Mouse (Mus musculus): ENCODE results near the gene Nr1h3. TPM values are rescaled to one million over a fixed set of nuclear protein-coding genes. Genes with fewer than 3 reads are reported as not detected.

Gene Nr1h3
- total and polyA plus RNA-seq, 3 experiments, result 0.17 to 0.93 TPM; not detected in 1

DNA sequence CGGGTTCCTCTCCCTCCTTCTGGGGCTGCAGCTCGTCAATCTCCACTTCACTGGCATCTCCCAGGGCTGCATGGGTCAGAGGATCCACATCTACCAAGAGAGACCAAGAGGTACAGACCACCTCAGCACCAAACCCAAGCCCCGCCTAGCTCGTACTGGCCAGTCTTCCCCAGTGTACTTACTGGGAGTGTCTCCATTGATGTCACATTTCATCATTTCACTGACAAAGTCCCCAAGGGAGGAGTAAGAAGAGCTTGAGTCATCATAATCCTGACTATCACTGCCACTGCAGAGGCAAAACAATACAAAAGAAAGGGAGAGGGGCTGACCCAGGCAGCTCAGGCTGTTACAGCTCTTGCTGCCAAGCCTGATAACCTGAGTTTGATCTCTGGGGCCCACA, 35.0 kb downstream of the Nr1h3 start:
- Histone ChIP-seq H3K79me2 (replicated peaks; ENCODE audit: control insufficient read depth, extremely low read depth, insufficient read depth, poor library complexity, severe bottlenecking) (no peaks in the 10 kb centered on the region), H3K4me3 (replicated peaks in 1 of 3; ENCODE audit: low read depth in 2 of 3, low read length in 2 of 3, poor library complexity in 1 of 3) (no peak overlapping the region), H3K27ac (ENCODE audit: insufficient read depth, low read depth) (no peak overlapping the region), H3K4me1 (ENCODE audit: control insufficient read depth in 1 of 2, insufficient read depth in 2 of 2) (peaks cover 0 to 9% of the 10 kb centered on the region in 2 experiments; a peak in 1 of 4 replicates), H3K36me3 (replicated peaks in 1 of 2; ENCODE audit: control insufficient read depth in 1 of 2, insufficient read depth in 1 of 2, low read length in 1 of 2) (peaks cover 66 to 90% of the 10 kb centered on the region in 2 experiments), H3K27me3 (replicated peaks) (no peaks in the 10 kb centered on the region), H3K4me2 (ENCODE audit: insufficient read depth, low read depth, poor library complexity, severe bottlenecking) (no peak overlapping the region), H3K9me3 (replicated peaks; ENCODE audit: low read length) (no peaks in the 10 kb centered on the region), H3K9ac (ENCODE audit: insufficient read depth, low read depth) (no peak overlapping the region)
- no peak for TF ChIP-seq ELF1 (IDR thresholded peaks at IDR 0.05; ENCODE audit: low read depth, low read length)
- no peak for TF ChIP-seq TCF12 (IDR thresholded peaks at IDR 0.05; ENCODE audit: low read depth, low read length)
- no peak for TF ChIP-seq ETS1 (conservative IDR thresholded peaks at IDR 0.05; ENCODE audit: low read depth, low read length)
- TF ChIP-seq ZKSCAN1 (IDR thresholded peaks at IDR 0.05; ENCODE audit: borderline replicate concordance, low read depth, low read length), result no peak
- no peak for TF ChIP-seq SMC3 (IDR thresholded peaks at IDR 0.05; ENCODE audit: low read depth, low read length)
- TF ChIP-seq USF1 (IDR thresholded peaks at IDR 0.05; ENCODE audit: low read depth, low read length), result no peak
- TF ChIP-seq UBTF (IDR thresholded peaks at IDR 0.05; ENCODE audit: low read depth, low read length), result no peak
- no peak for TF ChIP-seq MAFK (IDR thresholded peaks at IDR 0.05; ENCODE audit: insufficient replicate concordance, low read length)
- no peak for TF ChIP-seq MAZ (IDR thresholded peaks at IDR 0.05; ENCODE audit: low read depth, low read length)
- no peak for TF ChIP-seq SIN3A (IDR thresholded peaks at IDR 0.05; ENCODE audit: low read length)
- no peak for TF ChIP-seq CTCF (conservative IDR thresholded peaks at IDR 0.05 in 1 of 2, IDR thresholded peaks at IDR 0.05 in 1 of 2; ENCODE audit: low read depth in 2 of 2, low read length in 2 of 2)
- no peak for TF ChIP-seq MEF2A (IDR thresholded peaks at IDR 0.05; ENCODE audit: borderline replicate concordance, low read depth, low read length)
- TF ChIP-seq ZNF384 (IDR thresholded peaks at IDR 0.05; ENCODE audit: low read depth, low read length), result no peak
- no peak for TF ChIP-seq IRF4 (IDR thresholded peaks at IDR 0.05; ENCODE audit: low read depth, low read length)
- no peak for TF ChIP-seq PAX5 (IDR thresholded peaks at IDR 0.05; ENCODE audit: low read length)
- TF ChIP-seq JUN (IDR thresholded peaks at IDR 0.05; ENCODE audit: insufficient read depth, low read depth, low read length), result no peak
- TF ChIP-seq ZC3H11A (IDR thresholded peaks at IDR 0.05; ENCODE audit: low read depth, low read length), result no peak
- no peak for TF ChIP-seq MXI1 (IDR thresholded peaks at IDR 0.05; ENCODE audit: low read depth, low read length)
- TF ChIP-seq EP300 (IDR thresholded peaks at IDR 0.05; ENCODE audit: low read length), result no peak
- in situ Hi-C loops (cut with MboI; ENCODE audit: low pct_ligation_motif_present, low pct_unique_long_range_greater_than_20kb, low sequenced_read_pairs) (no loop called here), dilution Hi-C loops (cut with MboI; ENCODE audit: extremely low pct_ligation_motif_present, extremely low pct_unique_long_range_greater_than_20kb, low sequenced_read_pairs) (no loop called here)
- DNase-seq (ENCODE audit: extremely low read depth), result no peak

DNA sequence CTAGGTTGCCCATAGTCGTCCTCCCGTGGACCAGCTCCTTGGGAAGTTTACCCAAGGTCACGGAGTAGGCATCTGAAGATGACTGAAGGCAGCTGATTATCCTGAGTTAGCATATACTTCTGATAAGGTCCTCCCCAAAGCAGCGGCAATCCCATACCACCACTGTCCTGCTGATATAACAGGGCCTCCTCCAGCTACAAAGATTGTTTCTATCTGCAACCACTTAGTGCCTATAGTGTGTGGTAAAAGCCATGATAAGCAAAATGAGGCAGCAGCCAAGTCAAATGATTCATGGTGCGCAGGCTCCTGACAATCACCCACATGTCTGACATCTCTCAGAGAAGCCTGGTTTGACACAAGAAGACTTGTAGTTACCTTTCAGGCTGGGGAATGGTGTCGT, 37.6 kb downstream of the Nr1h3 start:
- H3K4me2 ChIP-seq (ENCODE audit: insufficient read depth, low read depth, poor library complexity, severe bottlenecking), result no peak overlapping the region
- dilution Hi-C loops (cut with MboI; ENCODE audit: extremely low pct_ligation_motif_present, extremely low pct_unique_long_range_greater_than_20kb, low sequenced_read_pairs), result no loop called here
- peaks cover 70 to 95% of the 10 kb centered on the region in 2 experiments for H3K36me3 ChIP-seq (replicated peaks in 1 of 2; ENCODE audit: control insufficient read depth in 1 of 2, insufficient read depth in 1 of 2, low read length in 1 of 2)
- H3K4me3 ChIP-seq (replicated peaks in 1 of 3; ENCODE audit: low read depth in 2 of 3, low read length in 2 of 3, poor library complexity in 1 of 3), result no peak overlapping the region
- H3K9ac ChIP-seq (ENCODE audit: insufficient read depth, low read depth), result no peak overlapping the region
- H3K4me1 ChIP-seq (ENCODE audit: control insufficient read depth in 1 of 2, insufficient read depth in 2 of 2), result no peaks in the 10 kb centered on the region
- no peak overlapping the region for H3K27ac ChIP-seq (ENCODE audit: insufficient read depth, low read depth)
- no peak for DNase-seq (ENCODE audit: extremely low read depth)
- H3K79me2 ChIP-seq (replicated peaks; ENCODE audit: control insufficient read depth, extremely low read depth, insufficient read depth, poor library complexity, severe bottlenecking), result no peaks in the 10 kb centered on the region
- TF ChIP-seq BHLHE40 (IDR thresholded peaks at IDR 0.05; ENCODE audit: low read depth, low read length) (no peak), RAD21 (IDR thresholded peaks at IDR 0.05; ENCODE audit: low read depth, low read length) (no peak), NRF1 (IDR thresholded peaks at IDR 0.05; ENCODE audit: low read depth, low read length) (no peak), GABPA (IDR thresholded peaks at IDR 0.05; ENCODE audit: insufficient replicate concordance, low read depth, low read length) (no peak)
- in situ Hi-C loops (cut with MboI; ENCODE audit: low pct_ligation_motif_present, low pct_unique_long_range_greater_than_20kb, low sequenced_read_pairs), result no loop called here
- H3K9me3 ChIP-seq (replicated peaks; ENCODE audit: low read length), result no peaks in the 10 kb centered on the region
- H3K27me3 ChIP-seq (replicated peaks), result no peaks in the 10 kb centered on the region
